In the genomic region with DNA sequence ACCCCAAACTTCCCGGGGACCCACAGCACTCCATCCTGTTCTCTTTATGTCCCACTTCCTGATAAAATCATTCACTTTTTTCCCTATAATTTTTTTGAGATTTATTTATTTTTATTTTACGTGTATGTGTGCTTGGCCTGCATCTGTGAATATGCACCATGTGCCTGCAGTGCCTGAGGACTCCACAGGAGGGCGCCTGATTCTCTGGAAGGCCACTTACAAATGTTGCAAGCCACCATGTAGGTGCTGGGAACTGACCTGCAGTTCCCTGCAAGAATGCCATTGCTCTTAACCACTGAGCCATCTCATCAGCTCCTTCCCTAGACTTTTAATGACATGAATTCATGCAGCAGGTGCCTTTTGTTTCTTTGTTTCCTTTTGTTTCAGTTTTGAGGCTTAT, we compare ENCODE assay signal across 17 mouse cellular contexts.
A peak's percentile ranks its signal among the peaks of the same experiment; 100 is the strongest.
DNase-seq lines count a peak whose midpoint lies in the region; ATAC-seq and TF ChIP-seq lines count a peak whose summit lies in the region.
"Had no signal": no experiment of that assay in that cellular context is flagged by ENCODE, and none has a peak within 500 bp of the region (broad histone marks: within the 10 kb centered on the region; RNA-seq: fewer than 3 reads in every experiment).

No protein-coding gene starts in this region.

- peak; percentile 31 for TF ChIP-seq CTCF in layer of hippocampus, adult 2 months (conservative IDR thresholded peaks at IDR 0.05)
- TF ChIP-seq CTCF in brain, embryonic 14.5 days (IDR thresholded peaks at IDR 0.05; ENCODE audit: borderline replicate concordance, extremely low read depth, insufficient read depth, insufficient read length), result peak; percentile 39; the same call in 1 of the 2 replicates
- no peak for TF ChIP-seq CTCF in lung, adult 2 months (IDR thresholded peaks at IDR 0.05; ENCODE audit: insufficient read depth, low read length)

- H3K4me1 ChIP-seq in lung, adult 2 months (ENCODE audit: control insufficient read depth, insufficient read depth, low read length), result no peaks in the 10 kb centered on the region
- H3K4me1 ChIP-seq: heart, embryonic 12.5 days had no signal

- no peak for TF ChIP-seq POLR2A in brain, embryonic 14.5 days (IDR thresholded peaks at IDR 0.05; ENCODE audit: borderline replicate concordance, extremely low read depth, insufficient read depth, insufficient read length, poor library complexity, severe bottlenecking)
- TF ChIP-seq POLR2A in lung, adult 2 months (IDR thresholded peaks at IDR 0.05; ENCODE audit: borderline replicate concordance, extremely low read depth, low read depth, low read length), result no peak

- WGBS in lung, adult 2 months, result 81% methylated on average over 3 of the region's 3 CpGs

- ATAC-seq in megakaryocyte, adult 5-6 weeks (ENCODE audit: poor library complexity, severe bottlenecking), result no peak
- ATAC-seq: forebrain, embryonic 14.5 days had no signal

- no peak for DNase-seq in layer of hippocampus, adult 2 months (ENCODE audit: low spot score in 2 of 2)
- DNase-seq in layer of hippocampus, postnatal 25 days (ENCODE audit: extremely low spot score in 1 of 2, low spot score in 1 of 2), result no peak
- DNase-seq in thymus, postnatal 14 days, result peak; percentile 16
- DNase-seq in thymus, postnatal 36 days, result no peak
- no peak for DNase-seq in brain, embryonic 14.5 days (ENCODE audit: low read depth)
- DNase-seq in lung, adult 2 months, result no peak
- DNase-seq: adrenal gland, postnatal 10 days; cerebellum, adult 18-20 months; heart, postnatal 4 days; kidney, adult 9 months; lung, postnatal 4 days had no signal

- no peak overlapping the region for H3K4me3 ChIP-seq in layer of hippocampus, adult 2 months
- no peak overlapping the region for H3K4me3 ChIP-seq in lung, adult 2 months (replicated peaks; ENCODE audit: extremely low read depth, low read depth, low read length)
- H3K4me3 ChIP-seq: embryonic facial prominence, embryonic 10.5 days; heart, embryonic 12.5 days; limb, embryonic 10.5 days; myocyte had no signal

- H3K27ac ChIP-seq in layer of hippocampus, adult 2 months, result no peak overlapping the region
- H3K27ac ChIP-seq: embryonic facial prominence, embryonic 10.5 days; limb, embryonic 10.5 days had no signal
